Mouse (Mus musculus) olfactory bulb, adult 2 months (tissue): ENCODE measurements around the gene Slc37a4.

ENCODE experiments used
- CTCF ChIP-seq: fragments of 200-500 bp; IDR thresholded peaks from 2 replicates; pipeline ENCODE4 v1.5.1; 2012; ENCODE audit warnings: low read depth, mild to moderate bottlenecking, low read length, moderate library complexity; ENCODE audit not compliant: insufficient read depth
- POLR2A ChIP-seq: fragments of 200-500 bp; IDR thresholded peaks from 2 replicates; pipeline ENCODE4 v1.6.1; 2012; ENCODE audit warnings: mild to moderate bottlenecking, low read depth, low read length, moderate library complexity; ENCODE audit not compliant: insufficient read depth

DNA sequence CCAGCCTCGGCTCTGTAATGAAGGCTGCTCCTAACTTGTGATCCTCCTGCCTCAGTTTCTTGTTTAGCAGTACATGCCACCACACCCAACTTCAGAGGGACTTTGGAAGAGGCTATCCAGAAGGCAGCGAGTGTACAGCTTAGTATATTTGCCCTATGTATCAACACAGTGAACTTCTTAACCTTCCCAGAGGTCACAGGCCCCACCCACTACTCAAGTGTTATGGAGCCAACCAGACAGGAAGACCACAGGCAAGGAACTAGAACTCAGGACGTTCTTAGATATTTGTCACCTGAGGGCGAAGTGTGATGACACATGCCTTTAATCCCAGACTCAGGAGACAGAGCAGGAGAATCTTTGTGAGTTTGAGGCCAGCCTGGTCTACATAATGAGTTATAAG, 49.0 kb upstream of the Slc37a4 start:
- TF ChIP-seq CTCF (no peak), POLR2A (no peak)
